In genomic region chr9:113093863-113094390, GRCm38 (mm10) we compare ENCODE assay signal across 20 mouse cellular contexts.
A peak's percentile ranks its signal among the peaks of the same experiment; 100 is the strongest.
DNase-seq lines count a peak whose midpoint lies in the region; ATAC-seq and TF ChIP-seq lines count a peak whose summit lies in the region.
"Had no signal": no experiment of that assay in that cellular context is flagged by ENCODE, and none has a peak within 500 bp of the region (broad histone marks: within the 10 kb centered on the region; RNA-seq: fewer than 3 reads in every experiment).

No protein-coding gene starts in this region.

- no peak overlapping the region for H3K4me3 ChIP-seq in forebrain, embryonic 15.5 days
- H3K4me3 ChIP-seq in forebrain, embryonic 12.5 days (replicated peaks) = no peak overlapping the region
- no peak overlapping the region for H3K4me3 ChIP-seq in midbrain, postnatal 0 days (ENCODE audit: low read depth, low read length)
- H3K4me3 ChIP-seq in midbrain, embryonic 14.5 days (replicated peaks; ENCODE audit: low read depth, low read length) = no peak overlapping the region
- H3K4me3 ChIP-seq in hindbrain, embryonic 10.5 days = no peak overlapping the region
- H3K4me3 ChIP-seq: heart, embryonic 10.5 days; heart, embryonic 15.5 days; hindbrain, embryonic 15.5 days had no signal

- no peak for ATAC-seq in cerebellum, adult (ENCODE audit: insufficient number of reproducible peaks, low FRiP score, low TSS enrichment)
- ATAC-seq in forebrain, embryonic 15.5 days (replicated peaks) = 0 out of 2 replicates have a peak, but pooled peaks have one; percentile 51
- no peak for ATAC-seq in forebrain, embryonic 12.5 days (ENCODE audit: low FRiP score)
- no peak for ATAC-seq in midbrain, postnatal 0 days (ENCODE audit: low FRiP score)
- ATAC-seq in midbrain, embryonic 14.5 days (ENCODE audit: low FRiP score, low TSS enrichment) = no peak
- ATAC-seq: activated CD4-positive, CD25-positive, alpha-beta regulatory T cell, adult 4 months; intestine, embryonic 16.5 days; Patski had no signal

- DNase-seq in cerebellum, postnatal 14 days = peak; percentile 30
- peak; percentile 34 for DNase-seq in midbrain, postnatal 0 days (ENCODE audit: low spot score)
- no peak for DNase-seq in midbrain, embryonic 14.5 days
- DNase-seq in brain, adult 2 months (ENCODE audit: low read depth, low spot score) = peak; percentile 43
- no peak for DNase-seq in hindbrain, embryonic 10.5 days (ENCODE audit: low spot score)
- DNase-seq: adrenal gland, postnatal 14 days; cerebellum, adult 11 months; cerebellum, adult 8-10 months; gastrocnemius, postnatal 10 days; heart, adult 18-20 months; kidney, adult 2 months had no signal

- no peak overlapping the region for H3K9ac ChIP-seq in forebrain, embryonic 15.5 days (replicated peaks)
- no peak overlapping the region for H3K9ac ChIP-seq in forebrain, embryonic 12.5 days
- H3K9ac ChIP-seq in midbrain, postnatal 0 days (replicated peaks; ENCODE audit: low read length, poor library complexity, severe bottlenecking) = no peak overlapping the region
- no peak overlapping the region for H3K9ac ChIP-seq in midbrain, embryonic 14.5 days (replicated peaks; ENCODE audit: low read length)
- H3K9ac ChIP-seq: heart, embryonic 15.5 days; hindbrain, embryonic 15.5 days had no signal

- no peaks in the 10 kb centered on the region for H3K36me3 ChIP-seq in forebrain, embryonic 15.5 days
- no peaks in the 10 kb centered on the region for H3K36me3 ChIP-seq in forebrain, embryonic 12.5 days (replicated peaks)
- H3K36me3 ChIP-seq in midbrain, postnatal 0 days (ENCODE audit: insufficient read depth, low read length) = no peaks in the 10 kb centered on the region
- H3K36me3 ChIP-seq in midbrain, embryonic 14.5 days (ENCODE audit: control insufficient read depth, insufficient read depth, low read length) = no peaks in the 10 kb centered on the region
- no peaks in the 10 kb centered on the region for H3K36me3 ChIP-seq in hindbrain, embryonic 10.5 days
- H3K36me3 ChIP-seq: heart, embryonic 10.5 days; heart, embryonic 15.5 days; hindbrain, embryonic 15.5 days had no signal

- 0 out of 2 replicates have a peak overlapping the region, but pooled peaks have one; percentile 0 for H3K4me2 ChIP-seq in forebrain, embryonic 15.5 days (replicated peaks)
- H3K4me2 ChIP-seq in forebrain, embryonic 12.5 days = no peak overlapping the region
- H3K4me2 ChIP-seq in midbrain, postnatal 0 days (ENCODE audit: low read depth, low read length, poor library complexity, severe bottlenecking) = no peak overlapping the region
- no peak overlapping the region for H3K4me2 ChIP-seq in midbrain, embryonic 14.5 days (ENCODE audit: low read length)
- H3K4me2 ChIP-seq: heart, embryonic 15.5 days; hindbrain, embryonic 15.5 days had no signal

- WGBS in forebrain, embryonic 15.5 days = 33% methylated on average over 13 of the region's 13 CpGs
- WGBS in forebrain, embryonic 12.5 days = 66% methylated on average over 13 of the region's 13 CpGs
- WGBS in midbrain, postnatal 0 days = 82% methylated on average over 13 of the region's 13 CpGs
- 86% methylated on average over 13 of the region's 13 CpGs for WGBS in midbrain, embryonic 14.5 days
- WGBS in hindbrain, embryonic 10.5 days = 83% methylated on average over 13 of the region's 13 CpGs

- peaks cover 6% of the 10 kb centered on the region; the same call in 1 of the 2 replicates for H3K4me1 ChIP-seq in forebrain, embryonic 15.5 days
- H3K4me1 ChIP-seq in forebrain, embryonic 12.5 days = no peaks in the 10 kb centered on the region
- no peaks in the 10 kb centered on the region for H3K4me1 ChIP-seq in midbrain, postnatal 0 days (ENCODE audit: insufficient read depth, low read length)
- H3K4me1 ChIP-seq in midbrain, embryonic 14.5 days (ENCODE audit: control insufficient read depth, insufficient read depth, low read length) = no peaks in the 10 kb centered on the region
- no peaks in the 10 kb centered on the region for H3K4me1 ChIP-seq in hindbrain, embryonic 10.5 days (replicated peaks)
- H3K4me1 ChIP-seq: heart, embryonic 10.5 days; heart, embryonic 15.5 days; hindbrain, embryonic 15.5 days had no signal

- no peak overlapping the region for H3K27ac ChIP-seq in forebrain, embryonic 15.5 days (replicated peaks)
- no peak overlapping the region for H3K27ac ChIP-seq in forebrain, embryonic 12.5 days
- no peak overlapping the region for H3K27ac ChIP-seq in midbrain, postnatal 0 days (ENCODE audit: low read depth, low read length)
- no peak overlapping the region for H3K27ac ChIP-seq in midbrain, embryonic 14.5 days (replicated peaks; ENCODE audit: low read depth, low read length)
- no peak overlapping the region for H3K27ac ChIP-seq in hindbrain, embryonic 10.5 days
- H3K27ac ChIP-seq: heart, embryonic 10.5 days; heart, embryonic 15.5 days; hindbrain, embryonic 15.5 days had no signal

- H3K9me3 ChIP-seq in forebrain, embryonic 15.5 days = 0 out of 2 replicates have a peak, but pooled peaks cover 4% of the 10 kb centered on the region
- H3K9me3 ChIP-seq in forebrain, embryonic 12.5 days = no peaks in the 10 kb centered on the region
- no peaks in the 10 kb centered on the region for H3K9me3 ChIP-seq in midbrain, postnatal 0 days (ENCODE audit: low read length)
- H3K9me3 ChIP-seq in midbrain, embryonic 14.5 days (ENCODE audit: control insufficient read depth, low read length) = no peaks in the 10 kb centered on the region
- H3K9me3 ChIP-seq in hindbrain, embryonic 10.5 days = 0 out of 2 replicates have a peak, but pooled peaks cover 2% of the 10 kb centered on the region
- H3K9me3 ChIP-seq: heart, embryonic 10.5 days; heart, embryonic 15.5 days; hindbrain, embryonic 15.5 days had no signal

- no peak for TF ChIP-seq CTCF in midbrain, postnatal 0 days (IDR thresholded peaks at IDR 0.05)

- H3K27me3 ChIP-seq in forebrain, embryonic 15.5 days = no peaks in the 10 kb centered on the region
- no peaks in the 10 kb centered on the region for H3K27me3 ChIP-seq in forebrain, embryonic 12.5 days
- H3K27me3 ChIP-seq in midbrain, postnatal 0 days (ENCODE audit: insufficient read depth, low read length) = no peaks in the 10 kb centered on the region
- no peaks in the 10 kb centered on the region for H3K27me3 ChIP-seq in midbrain, embryonic 14.5 days (ENCODE audit: control insufficient read depth, insufficient read depth, low read length)
- H3K27me3 ChIP-seq in hindbrain, embryonic 10.5 days (ENCODE audit: insufficient read depth, poor library complexity, severe bottlenecking) = no peaks in the 10 kb centered on the region
- H3K27me3 ChIP-seq: heart, embryonic 15.5 days; hindbrain, embryonic 15.5 days; Patski had no signal

Comparison
In these comparisons a context has a peak if more than half of its experiments do, and no peak if none do; other contexts are left out.
1. DNase-seq: peak in cerebellum, postnatal 14 days (2 of 2), midbrain, postnatal 0 days (single experiment) and brain, adult 2 months (single experiment); none in midbrain, embryonic 14.5 days (single experiment) and hindbrain, embryonic 10.5 days (single experiment).